Mouse (Mus musculus): ENCODE measurements around the gene Tmed1.
"Not testable (repeated sequence)": the region's sequence is repeated elsewhere in the genome, so short reads cannot be mapped to it uniquely, and the experiment has no call there.

Tmed1 gene

GRCm38 (mm10) chr9:21509772-21510688, at the start of gene Tmed1:
TSS of gene Tmed1 (minus strand) at chr9:21510252.
- DNase-seq: peak; percentile 97

GRCm38 (mm10) chr9:21559151-21559550, 49.1 kb upstream of the Tmed1 start:
- DNase-seq: no peak

DNA sequence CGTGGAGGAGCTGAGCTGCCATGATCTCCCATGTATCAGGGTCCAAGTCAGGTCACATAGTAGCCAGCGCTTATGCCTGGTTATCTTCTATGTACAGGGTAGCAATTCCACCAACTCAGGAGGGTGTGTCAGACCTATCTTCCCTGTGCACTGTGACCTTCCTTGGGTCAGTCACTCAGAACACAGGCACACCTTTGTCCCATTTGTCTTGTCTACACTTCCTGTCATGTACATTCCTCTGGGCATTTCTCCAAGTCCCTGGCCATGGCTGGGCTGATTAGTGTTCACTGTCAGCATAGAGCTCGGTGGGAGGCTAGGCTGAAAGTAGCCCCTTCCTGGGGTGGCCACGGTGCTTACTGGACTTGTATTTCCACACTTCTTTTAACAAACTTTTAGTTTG, 48.3 kb upstream of the Tmed1 start:
- no peak for DNase-seq

DNA sequence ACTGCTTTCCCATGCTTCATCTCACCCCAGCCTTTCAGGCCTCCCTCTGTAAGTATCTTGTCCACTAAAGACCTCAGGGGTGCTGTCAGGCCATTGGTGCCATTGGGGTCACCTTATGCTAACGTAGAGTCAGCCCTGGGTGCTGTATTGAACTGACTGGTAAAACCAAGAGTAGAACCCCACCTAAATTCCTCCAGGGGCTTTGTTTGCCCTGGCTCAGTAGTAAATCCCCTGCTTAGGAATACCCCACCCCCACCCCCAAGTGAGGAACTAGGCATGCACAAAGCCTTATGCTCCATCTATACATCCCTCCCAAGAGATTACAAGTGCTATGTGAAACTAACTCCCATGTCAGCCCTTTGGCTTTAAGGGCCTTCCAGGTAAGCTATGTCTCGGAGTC, 47.5 kb upstream of the Tmed1 start:
- DNase-seq: no peak

DNA sequence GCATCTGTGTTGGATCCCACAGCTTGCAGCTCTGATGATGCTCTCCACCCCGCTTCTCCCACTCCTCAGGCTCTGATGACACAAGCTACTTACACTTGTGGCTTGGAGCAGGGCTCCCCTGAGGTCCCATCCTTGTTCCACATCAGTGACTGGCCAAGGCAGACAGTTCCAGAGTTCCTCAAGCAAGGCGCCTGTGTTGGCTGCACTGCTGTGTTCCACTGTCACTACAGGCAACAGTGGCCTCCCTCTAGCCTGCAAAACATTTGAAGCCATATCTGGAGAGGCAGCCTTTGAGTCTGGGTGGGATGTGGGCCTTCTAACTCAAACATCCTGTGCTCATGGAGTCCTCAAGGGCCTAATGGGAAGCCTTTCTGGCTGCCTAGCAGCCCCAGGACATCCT, 46.9 kb upstream of the Tmed1 start:
- no peak for DNase-seq

DNA sequence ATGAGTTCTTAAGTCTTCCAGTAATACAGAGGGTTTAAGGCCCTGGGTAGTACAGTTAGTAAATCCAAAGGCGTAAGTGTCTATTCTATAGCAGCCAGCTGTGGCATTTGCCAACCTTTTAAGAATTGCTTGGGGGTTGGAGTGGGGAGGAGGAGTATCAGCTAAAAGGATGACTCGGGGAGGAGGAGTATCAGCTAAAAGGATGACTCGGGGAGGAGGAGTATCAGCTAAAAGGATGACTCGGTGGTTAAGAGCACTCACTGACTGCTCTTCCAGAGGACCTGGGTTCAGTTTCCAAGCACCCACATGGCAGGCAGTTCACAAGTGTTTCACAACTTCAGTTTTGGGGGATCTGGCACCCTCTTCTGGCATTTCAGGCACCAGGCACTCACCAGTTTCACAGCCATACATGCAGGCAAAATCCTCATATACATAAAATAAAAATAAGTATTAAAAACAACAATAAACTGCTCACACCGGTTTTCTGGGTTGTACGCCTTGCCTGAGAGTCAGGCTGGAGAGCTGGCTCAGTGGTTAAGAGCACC, 45.2 kb upstream of the Tmed1 start:
- no peak for DNase-seq

DNA sequence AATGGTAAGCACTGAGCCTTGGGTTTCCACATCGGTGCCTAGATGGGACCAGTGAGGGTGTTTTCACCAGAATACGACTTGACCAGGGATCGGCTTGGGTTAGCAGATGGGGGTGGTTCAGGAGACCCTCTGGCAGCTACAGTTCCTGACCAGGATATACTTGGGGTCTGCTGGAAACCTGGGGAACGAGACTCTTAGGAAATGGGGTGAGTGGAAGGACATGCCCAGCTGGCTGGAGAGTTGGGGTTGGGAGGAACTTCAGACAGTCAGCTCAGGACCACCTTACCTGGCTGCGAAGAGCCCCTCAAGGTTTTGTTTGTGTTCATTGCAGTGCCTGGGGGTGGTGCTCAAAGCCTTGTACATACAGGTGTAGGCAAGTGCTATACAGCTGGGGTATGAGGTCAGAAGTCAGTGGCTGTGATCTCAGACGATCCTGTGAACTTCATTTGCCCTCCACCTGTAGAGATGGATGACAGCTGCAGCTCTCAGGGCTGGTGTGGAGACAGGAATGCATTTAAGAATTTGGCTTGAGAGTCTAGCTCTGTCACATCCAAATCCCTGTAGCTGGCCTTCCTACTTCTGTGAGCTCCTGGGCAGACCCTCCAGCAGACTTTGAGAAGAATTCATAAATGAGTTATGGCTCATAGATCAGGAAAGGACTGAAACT, 43.7 kb upstream of the Tmed1 start:
- no peak for DNase-seq

GRCm38 (mm10) chr9:21551049-21551448, 41.0 kb upstream of the Tmed1 start:
- DNase-seq: no peak

GRCm38 (mm10) chr9:21547075-21547941, 37.3 kb upstream of the Tmed1 start:
- peak; percentile 66 for DNase-seq

GRCm38 (mm10) chr9:21546789-21547074, 36.7 kb upstream of the Tmed1 start, which contains the start of gene Carm1:
TSS of gene Carm1 (plus strand) at chr9:21546894.
- no peak for DNase-seq

DNA sequence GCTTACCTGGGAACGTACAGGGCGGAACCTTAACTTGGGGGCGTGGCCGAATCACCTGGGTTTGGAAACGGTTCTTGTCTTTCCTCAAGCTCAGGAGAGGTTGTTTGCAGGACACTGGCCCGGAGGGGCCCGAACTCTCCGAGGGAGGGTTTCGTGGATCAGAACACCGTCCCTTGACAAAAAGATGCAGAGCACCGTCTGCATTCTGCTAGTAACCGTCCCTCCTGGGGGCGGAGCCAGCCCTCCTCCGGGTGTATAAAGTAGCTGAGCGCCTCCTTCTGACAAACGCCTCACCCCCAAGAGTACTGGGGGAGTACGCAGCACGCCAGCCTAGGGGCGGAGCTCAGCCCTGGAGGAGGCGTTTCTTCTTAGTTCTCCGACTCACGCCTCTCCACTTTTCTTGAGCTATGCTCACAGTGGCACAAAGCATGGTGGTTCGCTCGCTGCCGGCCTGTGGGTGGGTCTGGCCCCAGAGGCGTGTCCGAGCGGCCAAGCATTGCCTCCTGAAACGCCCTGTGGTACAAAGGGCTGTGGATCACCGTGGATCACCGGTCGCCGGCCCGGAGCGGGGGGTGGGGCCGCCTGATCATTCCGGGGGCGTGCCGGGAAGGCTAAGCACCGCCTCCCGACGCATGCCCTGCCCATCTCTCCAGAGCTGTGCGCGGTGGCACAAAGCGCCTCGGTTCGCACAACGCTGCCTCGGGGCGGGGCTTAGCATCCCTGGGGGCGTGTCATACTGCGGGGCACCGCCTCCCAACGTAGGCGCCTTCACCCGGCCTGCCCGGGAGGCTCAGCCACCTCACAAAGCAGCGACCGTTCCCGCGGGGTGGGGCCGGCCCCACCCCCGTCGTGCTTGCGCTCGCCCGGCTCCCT, 36.1 kb upstream of the Tmed1 start:
- DNase-seq: peak; percentile 100

DNA sequence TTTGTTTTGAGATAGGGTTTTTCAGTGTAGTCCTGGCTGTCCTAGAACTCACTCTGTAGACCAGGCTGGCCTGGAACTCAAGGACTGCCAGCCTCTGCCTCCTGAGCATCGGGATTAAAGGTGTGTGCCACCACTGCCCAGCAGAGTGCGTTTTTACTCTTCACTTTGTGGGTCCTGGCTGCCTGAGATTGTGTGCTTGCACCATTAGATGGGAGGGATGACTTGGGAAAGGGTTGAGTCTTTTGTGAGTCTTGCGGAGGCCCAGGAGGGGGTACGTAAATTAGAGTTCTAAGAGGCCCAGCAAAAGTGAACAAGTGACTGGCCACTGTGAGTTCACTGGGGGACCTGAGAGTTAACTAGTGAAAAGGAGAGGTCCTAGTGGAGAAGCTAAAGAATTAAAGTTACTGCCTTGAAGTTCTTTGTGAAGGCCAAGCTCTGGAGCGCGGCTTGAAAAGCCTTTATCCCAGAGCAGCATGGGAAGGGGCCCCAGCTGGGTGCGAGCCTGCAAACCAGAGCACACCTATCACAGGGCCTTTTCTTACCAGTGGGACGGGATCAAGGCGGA, 35.4 kb upstream of the Tmed1 start:
- peak in 1 of 2 experiments; percentile 19 for DNase-seq

DNA sequence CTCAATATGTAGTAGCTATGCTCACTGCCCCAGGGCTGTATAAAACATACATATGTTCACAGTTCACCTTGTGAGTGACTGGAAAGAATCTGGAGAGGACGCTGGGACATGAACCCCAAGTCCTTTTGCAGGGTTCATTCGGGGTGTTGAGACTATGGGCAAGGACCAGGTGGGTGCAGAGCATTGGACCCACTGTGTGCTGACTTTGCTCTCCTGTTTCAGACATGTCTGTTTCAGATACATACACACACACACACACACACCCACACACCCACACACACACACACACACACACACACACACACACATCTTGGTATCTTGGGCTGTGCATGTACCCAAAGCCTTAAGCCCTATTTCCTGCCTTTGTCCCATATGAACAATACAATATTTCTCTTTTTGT, 31.9 kb upstream of the Tmed1 start:
- not testable (repeated sequence) for DNase-seq

GRCm38 (mm10) chr9:21539981-21540753, 30.1 kb upstream of the Tmed1 start:
- no peak for DNase-seq

DNA sequence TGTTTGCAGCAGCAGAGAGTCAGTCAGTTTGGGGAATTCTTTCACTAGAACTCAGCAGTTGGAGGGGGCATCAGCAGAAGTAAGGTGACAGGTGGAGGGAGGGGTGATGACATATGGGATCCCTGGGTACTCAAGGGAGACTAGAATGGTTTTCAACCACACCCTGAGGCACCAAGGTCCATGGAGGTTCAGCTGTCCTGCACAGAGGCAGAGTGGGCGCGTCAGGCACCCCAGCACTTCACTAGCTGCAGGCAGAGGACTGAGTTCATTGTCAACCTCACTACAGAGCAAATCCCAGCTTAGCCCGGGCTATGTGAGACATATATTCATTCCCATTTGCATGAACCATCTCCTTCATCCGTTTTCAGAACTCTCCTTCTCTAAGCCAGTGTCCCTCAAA, 27.0 kb upstream of the Tmed1 start:
- DNase-seq: no peak

DNA sequence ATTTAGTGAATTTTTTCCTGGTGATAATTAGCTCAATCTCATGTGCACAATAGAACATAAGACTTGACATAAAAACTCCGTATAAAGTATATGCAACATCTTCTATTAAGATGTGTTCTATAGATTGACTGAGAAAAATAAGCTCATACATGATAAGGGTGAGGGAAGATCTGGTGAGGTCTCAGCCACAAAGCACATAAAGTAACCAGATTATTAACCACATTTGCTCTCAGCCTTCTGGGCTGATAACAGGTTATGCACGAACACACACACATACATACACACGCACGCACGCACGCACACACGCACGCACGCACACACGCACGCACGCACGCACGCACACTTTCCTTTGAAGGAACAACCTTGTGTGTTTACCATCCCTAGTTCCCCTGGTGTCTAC, 26.4 kb upstream of the Tmed1 start:
- no peak for DNase-seq

DNA sequence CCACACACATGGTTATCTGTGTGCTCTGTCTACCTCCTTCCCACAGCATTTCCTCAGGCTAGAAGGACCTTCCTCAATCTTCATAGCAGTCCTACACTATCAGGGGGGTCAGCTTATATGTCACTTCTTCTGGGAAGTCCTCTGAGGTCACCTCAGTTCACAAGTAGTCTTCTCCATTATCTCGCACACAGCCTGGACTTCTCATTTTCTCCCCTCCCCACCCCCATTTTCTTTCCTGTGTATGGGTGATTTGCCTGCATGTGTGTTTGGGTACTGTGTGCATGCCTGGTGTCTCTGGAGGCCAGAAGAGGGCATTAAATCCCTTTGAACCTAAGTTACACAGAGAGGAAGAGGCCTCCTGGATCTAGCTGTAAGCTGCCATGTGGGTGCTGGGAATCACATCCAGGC, 17.9 kb upstream of the Tmed1 start:
- DNase-seq: no peak

DNA sequence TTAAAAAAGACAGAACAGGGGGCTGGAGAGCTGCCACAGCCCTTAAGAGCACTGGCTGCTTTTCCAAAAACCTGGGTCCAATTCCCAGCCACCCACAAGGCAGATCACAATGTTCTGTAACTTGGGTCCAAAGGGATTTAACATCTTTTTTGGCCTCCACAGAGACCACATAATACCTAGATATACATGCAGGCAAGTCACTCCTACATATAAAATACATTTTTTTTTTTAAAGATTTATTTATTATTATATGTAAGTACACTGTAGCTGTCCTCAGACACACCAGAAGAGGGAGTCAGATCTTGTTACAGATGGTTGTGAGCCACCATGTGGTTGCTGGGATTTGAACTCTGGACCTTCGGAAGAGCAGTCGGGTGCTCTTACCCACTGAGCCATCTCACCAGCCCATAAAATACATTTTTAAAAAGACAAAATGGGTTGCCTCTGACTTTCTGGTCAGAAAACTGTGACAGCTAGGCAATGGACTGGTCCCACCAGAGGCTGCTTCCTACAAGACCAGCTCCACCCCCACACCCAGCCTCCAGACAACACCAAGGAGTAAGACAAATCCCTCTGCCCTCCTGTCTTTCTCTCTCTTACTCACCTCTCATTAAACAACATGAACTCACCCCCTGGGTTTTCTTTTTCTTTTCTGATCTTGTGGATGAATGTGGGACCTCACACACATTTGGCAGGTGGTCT, 17.2 kb upstream of the Tmed1 start:
- DNase-seq: no peak

- DNase-seq: no peak
Measured at GRCm38 (mm10) chr9:21526634-21526944, 16.5 kb upstream of the Tmed1 start.

DNA sequence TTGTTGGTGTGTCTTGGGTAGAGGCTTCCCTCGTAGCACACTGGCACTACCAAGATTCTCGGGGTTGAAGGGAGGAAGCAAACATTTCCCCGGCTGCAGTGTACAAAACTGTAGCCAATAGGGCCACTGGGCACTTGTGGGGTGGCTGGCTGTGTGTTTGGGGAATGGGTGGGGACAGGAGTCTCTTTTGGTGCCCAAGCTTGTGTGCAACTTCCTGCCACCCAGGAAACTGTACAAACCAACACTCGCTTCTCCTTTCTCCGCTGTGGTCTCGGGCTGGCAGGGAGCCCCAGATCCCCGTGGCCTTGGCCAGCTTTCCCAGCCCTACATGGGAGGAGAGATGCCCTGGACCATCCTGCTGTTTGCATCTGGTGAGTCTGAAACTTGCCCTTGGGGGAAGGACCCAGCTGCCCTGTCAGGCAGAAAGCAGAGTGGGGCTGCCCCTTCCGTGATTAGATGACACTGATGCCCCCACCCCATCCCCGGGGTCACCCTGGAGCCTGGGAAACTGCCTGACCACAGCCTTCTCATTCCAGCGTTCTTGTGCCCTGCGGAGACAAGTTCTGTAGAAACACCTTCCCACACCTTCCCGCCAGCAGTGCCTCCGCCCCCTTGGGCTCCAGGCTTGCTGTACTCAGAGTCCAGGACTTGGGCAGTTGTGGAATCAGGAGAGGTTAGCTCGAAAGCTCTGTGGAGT, 16.0 kb upstream of the Tmed1 start, which contains the start of gene AB124611:
Gene AB124611, plus strand, starts transcription at position 240 of the 697 bp plus-strand sequence.
- DNase-seq: no peak
